Mouse (Mus musculus): ENCODE measurements around the gene Sirt4. TPM values are rescaled to one million over a fixed set of nuclear protein-coding genes. Genes with fewer than 3 reads are reported as not detected.
A peak's percentile ranks its signal among the peaks of the same experiment; 100 is the strongest.
"Not testable (repeated sequence)": the region's sequence is repeated elsewhere in the genome, so short reads cannot be mapped to it uniquely, and the experiment has no call there.

Gene Sirt4
- polyA plus RNA-seq, 1 experiment from 2014 or later, result 23.1 TPM

- Histone ChIP-seq H3K27me3 (ENCODE audit: control insufficient read depth, insufficient read depth, low read length) (no peaks in the 10 kb centered on the region), H3K9ac (ENCODE audit: low read depth, low read length) (no peak overlapping the region), H3K4me1 (replicated peaks; ENCODE audit: control insufficient read depth, insufficient read depth, low read length) (peaks cover 15% of the 10 kb centered on the region), H3K4me2 (replicated peaks; ENCODE audit: low read depth, low read length) (no peak overlapping the region), H3K9me3 (ENCODE audit: control insufficient read depth, low read length) (no peaks in the 10 kb centered on the region), H3K36me3 (ENCODE audit: control insufficient read depth, insufficient read depth, low read length) (no peaks in the 10 kb centered on the region), H3K27ac (ENCODE audit: low read depth, low read length) (no peak overlapping the region; the same call in 1 of the 2 replicates), H3K4me3 (ENCODE audit: low read depth, low read length) (no peak overlapping the region)
- no peak for ATAC-seq (ENCODE audit: low FRiP score)
- 61% methylated on average over 15 of the region's 15 CpGs for WGBS
- DNase-seq (ENCODE audit: low spot score), result no peak
These were observed 25.5 kb upstream of the Sirt4 start for GRCm38 (mm10) chr5:115509790-115510689.

- no peak for ATAC-seq (ENCODE audit: low FRiP score)
- Histone ChIP-seq H3K4me2 (replicated peaks; ENCODE audit: low read depth, low read length) (no peak overlapping the region; the same call in 1 of the 2 replicates), H3K27ac (ENCODE audit: low read depth, low read length) (no peak overlapping the region; the same call in 1 of the 2 replicates), H3K27me3 (ENCODE audit: control insufficient read depth, insufficient read depth, low read length) (no peaks in the 10 kb centered on the region), H3K4me1 (replicated peaks; ENCODE audit: control insufficient read depth, insufficient read depth, low read length) (peaks cover 15% of the 10 kb centered on the region), H3K36me3 (ENCODE audit: control insufficient read depth, insufficient read depth, low read length) (no peaks in the 10 kb centered on the region), H3K9me3 (ENCODE audit: control insufficient read depth, low read length) (no peaks in the 10 kb centered on the region), H3K9ac (ENCODE audit: low read depth, low read length) (no peak overlapping the region), H3K4me3 (ENCODE audit: low read depth, low read length) (no peak overlapping the region)
- no peak for DNase-seq (ENCODE audit: low spot score)
- 50% methylated on average over 15 of the region's 15 CpGs for WGBS
These were observed 24.8 kb upstream of the Sirt4 start for GRCm38 (mm10) chr5:115509321-115509761.

- Histone ChIP-seq H3K9ac (ENCODE audit: low read depth, low read length) (no peak overlapping the region), H3K4me1 (replicated peaks; ENCODE audit: control insufficient read depth, insufficient read depth, low read length) (peaks cover 15% of the 10 kb centered on the region), H3K9me3 (ENCODE audit: control insufficient read depth, low read length) (no peaks in the 10 kb centered on the region), H3K4me3 (ENCODE audit: low read depth, low read length) (no peak overlapping the region), H3K4me2 (replicated peaks; ENCODE audit: low read depth, low read length) (peak overlapping the region; percentile 84), H3K27me3 (ENCODE audit: control insufficient read depth, insufficient read depth, low read length) (no peaks in the 10 kb centered on the region), H3K27ac (ENCODE audit: low read depth, low read length) (no peak overlapping the region), H3K36me3 (ENCODE audit: control insufficient read depth, insufficient read depth, low read length) (no peaks in the 10 kb centered on the region)
- DNase-seq (ENCODE audit: low spot score) (no peak), ATAC-seq (ENCODE audit: low FRiP score) (no peak)
- 28% methylated on average over 10 of the region's 10 CpGs for WGBS
These were observed 24.3 kb upstream of the Sirt4 start for GRCm38 (mm10) chr5:115508859-115509147.

GRCm38 (mm10) chr5:115507981-115508858, 23.7 kb upstream of the Sirt4 start:
- Histone ChIP-seq H3K27me3 (ENCODE audit: control insufficient read depth, insufficient read depth, low read length) (no peaks in the 10 kb centered on the region), H3K36me3 (ENCODE audit: control insufficient read depth, insufficient read depth, low read length) (no peaks in the 10 kb centered on the region), H3K4me1 (replicated peaks; ENCODE audit: control insufficient read depth, insufficient read depth, low read length) (peaks cover 15% of the 10 kb centered on the region), H3K9me3 (ENCODE audit: control insufficient read depth, low read length) (no peaks in the 10 kb centered on the region), H3K4me2 (replicated peaks; ENCODE audit: low read depth, low read length) (peak overlapping the region; percentile 84), H3K9ac (ENCODE audit: low read depth, low read length) (peak overlapping the region; percentile 76; the same call in 1 of the 2 replicates), H3K27ac (ENCODE audit: low read depth, low read length) (no peak overlapping the region), H3K4me3 (ENCODE audit: low read depth, low read length) (peak overlapping the region; percentile 79)
- ATAC-seq (ENCODE audit: low FRiP score) (no peak), DNase-seq (ENCODE audit: low spot score) (no peak)
- 54% methylated on average over 18 of the region's 18 CpGs for WGBS

GRCm38 (mm10) chr5:115507267-115507980, 22.9 kb upstream of the Sirt4 start:
- DNase-seq (ENCODE audit: low spot score), result no peak
- Histone ChIP-seq H3K27ac (ENCODE audit: low read depth, low read length) (no peak overlapping the region), H3K27me3 (ENCODE audit: control insufficient read depth, insufficient read depth, low read length) (no peaks in the 10 kb centered on the region), H3K4me2 (replicated peaks; ENCODE audit: low read depth, low read length) (peak overlapping the region; percentile 84), H3K36me3 (ENCODE audit: control insufficient read depth, insufficient read depth, low read length) (no peaks in the 10 kb centered on the region), H3K4me1 (replicated peaks; ENCODE audit: control insufficient read depth, insufficient read depth, low read length) (peaks cover 15% of the 10 kb centered on the region), H3K9me3 (ENCODE audit: control insufficient read depth, low read length) (no peaks in the 10 kb centered on the region), H3K4me3 (ENCODE audit: low read depth, low read length) (peak overlapping the region; percentile 79), H3K9ac (ENCODE audit: low read depth, low read length) (peak overlapping the region; percentile 76)
- WGBS, result 32% methylated on average over 12 of the region's 12 CpGs
- no peak for ATAC-seq (ENCODE audit: low FRiP score)

- peak within 1 kb of the TSS; percentile 79 for H3K4me3 ChIP-seq (ENCODE audit: low read depth, low read length)
- no peak within 1 kb of the TSS for H3K27ac ChIP-seq (ENCODE audit: low read depth, low read length)
- no peaks in the 10 kb centered on the region for H3K36me3 ChIP-seq (ENCODE audit: control insufficient read depth, insufficient read depth, low read length)
- H3K4me1 ChIP-seq (replicated peaks; ENCODE audit: control insufficient read depth, insufficient read depth, low read length), result peaks cover 15% of the 10 kb centered on the region
- DNase-seq (ENCODE audit: low spot score), result peak; percentile 97
- H3K4me2 ChIP-seq (replicated peaks; ENCODE audit: low read depth, low read length), result peak within 1 kb of the TSS; percentile 84
- H3K9me3 ChIP-seq (ENCODE audit: control insufficient read depth, low read length), result no peaks in the 10 kb centered on the region
- 0% methylated on average over 41 of the region's 74 CpGs for WGBS
- peak; percentile 84 for ATAC-seq (ENCODE audit: low FRiP score)
- peak within 1 kb of the TSS; percentile 76 for H3K9ac ChIP-seq (ENCODE audit: low read depth, low read length)
- no peaks in the 10 kb centered on the region for H3K27me3 ChIP-seq (ENCODE audit: control insufficient read depth, insufficient read depth, low read length)
These were observed 22.1 kb upstream of the Sirt4 start, which contains the start of gene Pxn for GRCm38 (mm10) chr5:115506454-115507201. TSS of gene Pxn (plus strand) at chr5:115506676.

- 70% methylated on average over 4 of the region's 4 CpGs for WGBS
- not testable (repeated sequence) for H3K4me3 ChIP-seq (ENCODE audit: low read depth, low read length); H3K4me2 ChIP-seq (replicated peaks; ENCODE audit: low read depth, low read length); H3K36me3 ChIP-seq (ENCODE audit: control insufficient read depth, insufficient read depth, low read length); H3K27me3 ChIP-seq (ENCODE audit: control insufficient read depth, insufficient read depth, low read length); DNase-seq (ENCODE audit: low spot score); H3K9ac ChIP-seq (ENCODE audit: low read depth, low read length); H3K9me3 ChIP-seq (ENCODE audit: control insufficient read depth, low read length); ATAC-seq (ENCODE audit: low FRiP score); H3K27ac ChIP-seq (ENCODE audit: low read depth, low read length)
- peaks cover 15% of the 10 kb centered on the region for H3K4me1 ChIP-seq (replicated peaks; ENCODE audit: control insufficient read depth, insufficient read depth, low read length)
These were observed 21.1 kb upstream of the Sirt4 start for GRCm38 (mm10) chr5:115505617-115506016.

GRCm38 (mm10) chr5:115503035-115503434, 18.5 kb upstream of the Sirt4 start:
- H3K4me3 ChIP-seq (ENCODE audit: low read depth, low read length), result no peak overlapping the region
- DNase-seq (ENCODE audit: low spot score) (no peak), ATAC-seq (ENCODE audit: low FRiP score) (no peak)
- no peaks in the 10 kb centered on the region for H3K27me3 ChIP-seq (ENCODE audit: control insufficient read depth, insufficient read depth, low read length)
- H3K27ac ChIP-seq (ENCODE audit: low read depth, low read length), result no peak overlapping the region
- H3K4me2 ChIP-seq (replicated peaks; ENCODE audit: low read depth, low read length), result no peak overlapping the region
- H3K9me3 ChIP-seq (ENCODE audit: control insufficient read depth, low read length), result no peaks in the 10 kb centered on the region
- H3K36me3 ChIP-seq (ENCODE audit: control insufficient read depth, insufficient read depth, low read length), result no peaks in the 10 kb centered on the region
- WGBS, result 62% methylated on average over 12 of the region's 12 CpGs
- peaks cover 6% of the 10 kb centered on the region for H3K4me1 ChIP-seq (replicated peaks; ENCODE audit: control insufficient read depth, insufficient read depth, low read length)
- H3K9ac ChIP-seq (ENCODE audit: low read depth, low read length), result no peak overlapping the region

Measured in hindbrain, embryonic 11.5 days (tissue).